Mouse (Mus musculus) thymus, adult 2 months (tissue): ENCODE data around the gene Zfp37. TPM values are rescaled to one million over a fixed set of nuclear protein-coding genes. Genes with fewer than 3 reads are reported as not detected.

Experiments
- DNase-seq: peaks from one replicate; pipeline ENCODE4 v3.0.0; 2021
- H3K27ac ChIP-seq: fragments of 200-500 bp; 2 replicates; pipeline ENCODE4 v1.5.1; 2012; ENCODE audit warnings: low read length, control low read depth; ENCODE audit not compliant: control insufficient read depth, insufficient read depth
- H3K27me3 ChIP-seq: fragments of 200-500 bp; 2 replicates; pipeline ENCODE4 v1.6.1; 2012; ENCODE audit warnings: mild to moderate bottlenecking, low read length, moderate library complexity, mixed read lengths; ENCODE audit not compliant: control insufficient read depth, insufficient read depth
- H3K36me3 ChIP-seq: fragments of 200-500 bp; 2 replicates; pipeline ENCODE4 v1.6.1; 2012; ENCODE audit warnings: mild to moderate bottlenecking, low read length, moderate library complexity; ENCODE audit not compliant: control insufficient read depth, insufficient read depth
- H3K4me1 ChIP-seq: fragments of 200-500 bp; replicated peaks from 2 replicates; pipeline ENCODE4 v1.6.1; 2012; ENCODE audit warnings: low read length; ENCODE audit not compliant: control insufficient read depth, insufficient read depth
- H3K4me3 ChIP-seq: fragments of 200-500 bp; 2 replicates; pipeline ENCODE4 v1.5.1; 2012; ENCODE audit warnings: mild to moderate bottlenecking, low read length, control low read depth, moderate library complexity; ENCODE audit not compliant: control insufficient read depth, insufficient read depth
- CTCF ChIP-seq: fragments of 200-500 bp; IDR thresholded peaks from 2 replicates; pipeline ENCODE4 v1.5.1; 2012; ENCODE audit warnings: mild to moderate bottlenecking, control low read depth, low read length, moderate library complexity, borderline replicate concordance; ENCODE audit not compliant: control insufficient read depth, poor library complexity, insufficient read depth; ENCODE audit errors: extremely low read depth
- POLR2A ChIP-seq: fragments of 200-500 bp; IDR thresholded peaks from 2 replicates; pipeline ENCODE4 v1.6.1; 2012; ENCODE audit warnings: mild to moderate bottlenecking, low read length, control low read depth, moderate library complexity; ENCODE audit not compliant: control insufficient read depth, poor library complexity, insufficient read depth; ENCODE audit errors: extremely low read depth
- WGBS: fragments of 180-500 bp; shearing (Covaris S2); methylation state at CpG from one replicate; pipeline ENCODE4 v1.1.7; 2018; 5-methylcytosine and 5-hydroxymethylcytosine counted together
- polyA plus RNA-seq: library from polyadenylated mRNA; depleted of rRNA; stranded (reverse); fragments of >200 nt; gene quantifications from 2 replicates; pipeline ENCODE4 v1.2.3, GENCODE M21; 2012; rRNA removed

Gene Zfp37
- polyA plus RNA-seq, result 0.04 and 0.12 TPM in 2 replicates

GRCm38 (mm10) chr4:62230769-62231168 is at the start of gene Zfp37:
Zfp37 (minus strand) TSS chr4:62231047.
- Histone ChIP-seq H3K27me3 (no peaks in the 10 kb centered on the region), H3K36me3 (no peaks in the 10 kb centered on the region), H3K4me3 (no peak within 1 kb of the TSS), H3K4me1 (no peaks in the 10 kb centered on the region), H3K27ac (no peak within 1 kb of the TSS)
- no peak for DNase-seq
- 74% methylated on average over 13 of the region's 13 CpGs for WGBS
- TF ChIP-seq CTCF (no peak), POLR2A (no peak)

GRCm38 (mm10) chr4:62278081-62278480 is 47.2 kb upstream of the Zfp37 start:
- TF ChIP-seq CTCF, result no peak
- no peak for TF ChIP-seq POLR2A
- WGBS, result 94% methylated on average over 4 of the region's 4 CpGs
- no peak overlapping the region for H3K4me3 ChIP-seq
- H3K36me3 ChIP-seq, result no peaks in the 10 kb centered on the region
- no peak for DNase-seq
- H3K4me1 ChIP-seq, result no peaks in the 10 kb centered on the region
- H3K27ac ChIP-seq, result no peak overlapping the region
- H3K27me3 ChIP-seq, result no peaks in the 10 kb centered on the region

- no peak overlapping the region for H3K27ac ChIP-seq
- no peaks in the 10 kb centered on the region for H3K36me3 ChIP-seq
- no peaks in the 10 kb centered on the region for H3K27me3 ChIP-seq
- H3K4me3 ChIP-seq, result no peak overlapping the region
- TF ChIP-seq POLR2A (no peak), CTCF (no peak)
- no peaks in the 10 kb centered on the region for H3K4me1 ChIP-seq
- no peak for DNase-seq
- WGBS, result 69% methylated on average over 3 of the region's 3 CpGs
These were observed 46.4 kb upstream of the Zfp37 start for GRCm38 (mm10) chr4:62277222-62277621.

- Histone ChIP-seq H3K36me3 (no peaks in the 10 kb centered on the region), H3K27ac (no peak overlapping the region), H3K4me1 (no peaks in the 10 kb centered on the region), H3K4me3 (no peak overlapping the region), H3K27me3 (no peaks in the 10 kb centered on the region)
- no peak for TF ChIP-seq CTCF
- TF ChIP-seq POLR2A, result no peak
- WGBS, result 96% methylated on average over 10 of the region's 10 CpGs
- no peak for DNase-seq
These were observed 45.8 kb upstream of the Zfp37 start for GRCm38 (mm10) chr4:62276642-62277041.

GRCm38 (mm10) chr4:62274841-62275536 is 44.1 kb upstream of the Zfp37 start:
- H3K27ac ChIP-seq, result no peak overlapping the region
- H3K27me3 ChIP-seq, result no peaks in the 10 kb centered on the region
- no peak for TF ChIP-seq CTCF
- no peak for TF ChIP-seq POLR2A
- DNase-seq, result no peak
- 66% methylated on average over 12 of the region's 12 CpGs for WGBS
- H3K36me3 ChIP-seq, result no peaks in the 10 kb centered on the region
- H3K4me3 ChIP-seq, result no peak overlapping the region
- no peaks in the 10 kb centered on the region for H3K4me1 ChIP-seq

GRCm38 (mm10) chr4:62273916-62274315 is 43.1 kb upstream of the Zfp37 start:
- Histone ChIP-seq H3K4me3 (no peak overlapping the region), H3K27me3 (no peaks in the 10 kb centered on the region), H3K4me1 (no peaks in the 10 kb centered on the region), H3K27ac (no peak overlapping the region), H3K36me3 (no peaks in the 10 kb centered on the region)
- no peak for DNase-seq
- TF ChIP-seq CTCF (no peak), POLR2A (no peak)
- 94% methylated on average over 10 of the region's 10 CpGs for WGBS
